Mouse (Mus musculus): ENCODE results near the gene Lhx2. TPM values are rescaled to one million over a fixed set of nuclear protein-coding genes. Genes with fewer than 3 reads are reported as not detected.
A peak's percentile ranks its signal among the peaks of the same experiment; 100 is the strongest.

Gene Lhx2
- polyA plus RNA-seq, 1 experiment from 2014 or later = 0.39 TPM

GRCm38 (mm10) chr2:38337681-38338080 lies 1.4 kb upstream of the Lhx2 start:
- H3K27me3 ChIP-seq (ENCODE audit: insufficient read depth, low read length) = peaks cover 95% of the 10 kb centered on the region
- 12% methylated on average over 5 of the region's 5 CpGs for WGBS
- H3K4me2 ChIP-seq = no peak overlapping the region
- TF ChIP-seq CTCF (IDR thresholded peaks at IDR 0.05; ENCODE audit: low read depth) = no peak
- no peaks in the 10 kb centered on the region for H3K36me3 ChIP-seq (ENCODE audit: insufficient read depth)
- ATAC-seq (ENCODE audit: insufficient read depth) = no peak
- H3K9ac ChIP-seq = no peak overlapping the region
- H3K9me3 ChIP-seq (ENCODE audit: low read depth, low read length) = no peaks in the 10 kb centered on the region
- no peak overlapping the region for H3K27ac ChIP-seq (ENCODE audit: low read depth)
- no peak for DNase-seq
- H3K4me1 ChIP-seq (ENCODE audit: insufficient read depth) = no peaks in the 10 kb centered on the region
- H3K4me3 ChIP-seq (ENCODE audit: low read depth, low read length) = no peak overlapping the region

- DNase-seq (no peak), ATAC-seq (ENCODE audit: insufficient read depth) (no peak)
- Histone ChIP-seq H3K4me1 (ENCODE audit: insufficient read depth) (no peaks in the 10 kb centered on the region), H3K9ac (no peak overlapping the region), H3K27ac (ENCODE audit: low read depth) (no peak overlapping the region), H3K27me3 (ENCODE audit: insufficient read depth, low read length) (peaks cover 95% of the 10 kb centered on the region), H3K36me3 (ENCODE audit: insufficient read depth) (no peaks in the 10 kb centered on the region), H3K9me3 (ENCODE audit: low read depth, low read length) (no peaks in the 10 kb centered on the region), H3K4me2 (peak overlapping the region; percentile 73; the same call in 1 of the 2 replicates), H3K4me3 (ENCODE audit: low read depth, low read length) (peak overlapping the region; percentile 40)
- TF ChIP-seq CTCF (IDR thresholded peaks at IDR 0.05; ENCODE audit: low read depth) = no peak
- 6% methylated on average over 5 of the region's 5 CpGs for WGBS
Observed at GRCm38 (mm10) chr2:38338348-38338932, 641 bp upstream of the Lhx2 start.

- H3K4me3 ChIP-seq (ENCODE audit: low read depth, low read length) = peak overlapping the region; percentile 40
Observed at GRCm38 (mm10) chr2:38339910-38340625, 987 bp downstream of the Lhx2 start.

GRCm38 (mm10) chr2:38340626-38341200 lies 1.6 kb downstream of the Lhx2 start:
- Histone ChIP-seq H3K4me3 (ENCODE audit: low read depth, low read length) (no peak overlapping the region), H3K9me3 (ENCODE audit: low read depth, low read length) (no peaks in the 10 kb centered on the region), H3K27me3 (ENCODE audit: insufficient read depth, low read length) (peaks cover 99% of the 10 kb centered on the region), H3K4me1 (ENCODE audit: insufficient read depth) (no peaks in the 10 kb centered on the region), H3K9ac (no peak overlapping the region), H3K27ac (ENCODE audit: low read depth) (no peak overlapping the region), H3K36me3 (ENCODE audit: insufficient read depth) (no peaks in the 10 kb centered on the region), H3K4me2 (no peak overlapping the region)
- DNase-seq (no peak), ATAC-seq (ENCODE audit: insufficient read depth) (no peak)
- 3% methylated on average over 10 of the region's 10 CpGs for WGBS
- TF ChIP-seq CTCF (IDR thresholded peaks at IDR 0.05; ENCODE audit: low read depth) = no peak

More at GRCm38 (mm10) chr2:38339910-38340625, 987 bp downstream of the Lhx2 start:
- 2% methylated on average over 9 of the region's 9 CpGs for WGBS
- TF ChIP-seq CTCF (IDR thresholded peaks at IDR 0.05; ENCODE audit: low read depth) = no peak
- H3K4me1 ChIP-seq (ENCODE audit: insufficient read depth) = no peaks in the 10 kb centered on the region
- H3K9me3 ChIP-seq (ENCODE audit: low read depth, low read length) = no peaks in the 10 kb centered on the region
- H3K36me3 ChIP-seq (ENCODE audit: insufficient read depth) = no peaks in the 10 kb centered on the region
- DNase-seq = no peak
- no peak for ATAC-seq (ENCODE audit: insufficient read depth)
- peak overlapping the region; percentile 34; the same call in 1 of the 2 replicates for H3K9ac ChIP-seq
- H3K27ac ChIP-seq (ENCODE audit: low read depth) = no peak overlapping the region
- peaks cover 99% of the 10 kb centered on the region for H3K27me3 ChIP-seq (ENCODE audit: insufficient read depth, low read length)
- peak overlapping the region; percentile 73 for H3K4me2 ChIP-seq

- no peaks in the 10 kb centered on the region for H3K4me1 ChIP-seq (ENCODE audit: insufficient read depth)
- no peak overlapping the region for H3K9ac ChIP-seq
- H3K4me2 ChIP-seq = no peak overlapping the region
- peaks cover 99% of the 10 kb centered on the region for H3K27me3 ChIP-seq (ENCODE audit: insufficient read depth, low read length)
- no peaks in the 10 kb centered on the region for H3K36me3 ChIP-seq (ENCODE audit: insufficient read depth)
- 21% methylated on average over 1 of the region's 1 CpGs for WGBS
- no peak for TF ChIP-seq CTCF (IDR thresholded peaks at IDR 0.05; ENCODE audit: low read depth)
- no peaks in the 10 kb centered on the region for H3K9me3 ChIP-seq (ENCODE audit: low read depth, low read length)
- no peak for ATAC-seq (ENCODE audit: insufficient read depth)
- H3K27ac ChIP-seq (ENCODE audit: low read depth) = no peak overlapping the region
- no peak for DNase-seq
- H3K4me3 ChIP-seq (ENCODE audit: low read depth, low read length) = no peak overlapping the region
Observed at GRCm38 (mm10) chr2:38343573-38343972, 4.5 kb downstream of the Lhx2 start.

GRCm38 (mm10) chr2:38344727-38345126 lies 5.6 kb downstream of the Lhx2 start:
- no peak for TF ChIP-seq CTCF (IDR thresholded peaks at IDR 0.05; ENCODE audit: low read depth)
- no peaks in the 10 kb centered on the region for H3K36me3 ChIP-seq (ENCODE audit: insufficient read depth)
- no peaks in the 10 kb centered on the region for H3K4me1 ChIP-seq (ENCODE audit: insufficient read depth)
- ATAC-seq (ENCODE audit: insufficient read depth) (no peak), DNase-seq (no peak)
- H3K27ac ChIP-seq (ENCODE audit: low read depth) = no peak overlapping the region
- H3K9me3 ChIP-seq (ENCODE audit: low read depth, low read length) = no peaks in the 10 kb centered on the region
- H3K4me2 ChIP-seq = no peak overlapping the region
- H3K9ac ChIP-seq = no peak overlapping the region
- H3K27me3 ChIP-seq (ENCODE audit: insufficient read depth, low read length) = peaks cover 100% of the 10 kb centered on the region
- no peak overlapping the region for H3K4me3 ChIP-seq (ENCODE audit: low read depth, low read length)

GRCm38 (mm10) chr2:38346417-38346816 lies 7.3 kb downstream of the Lhx2 start:
- Histone ChIP-seq H3K4me2 (no peak overlapping the region), H3K4me1 (ENCODE audit: insufficient read depth) (peaks cover 3% of the 10 kb centered on the region; the same call in 1 of the 2 replicates), H3K9ac (no peak overlapping the region), H3K27ac (ENCODE audit: low read depth) (no peak overlapping the region), H3K27me3 (ENCODE audit: insufficient read depth, low read length) (peaks cover 100% of the 10 kb centered on the region), H3K36me3 (ENCODE audit: insufficient read depth) (no peaks in the 10 kb centered on the region), H3K9me3 (ENCODE audit: low read depth, low read length) (no peaks in the 10 kb centered on the region), H3K4me3 (ENCODE audit: low read depth, low read length) (no peak overlapping the region)
- ATAC-seq (ENCODE audit: insufficient read depth) = no peak
- TF ChIP-seq CTCF (IDR thresholded peaks at IDR 0.05; ENCODE audit: low read depth) = no peak
- no peak for DNase-seq
- WGBS = 2% methylated on average over 6 of the region's 6 CpGs

Measured in lung, embryonic 14.5 days (tissue).